Mouse (Mus musculus): Measurements from ENCODE around the gene Klhl23. TPM values are rescaled to one million over a fixed set of nuclear protein-coding genes. Genes with fewer than 3 reads are reported as not detected.
"Not testable (repeated sequence)": the region's sequence is repeated elsewhere in the genome, so short reads cannot be mapped to it uniquely, and the experiment has no call there.

Gene Klhl23
- polyA plus RNA-seq, 1 experiment from 2014 or later: 20.2 TPM

GRCm38 (mm10) chr2:69810169-69810568, 11.6 kb upstream of the Klhl23 start:
- Histone ChIP-seq H3K27me3 (no peaks in the 10 kb centered on the region), H3K4me3 (replicated peaks) (no peak overlapping the region), H3K9me3 (replicated peaks) (no peaks in the 10 kb centered on the region), H3K4me1 (replicated peaks) (peaks cover 22% of the 10 kb centered on the region), H3K36me3 (no peaks in the 10 kb centered on the region), H3K27ac (no peak overlapping the region), H3K4me2 (no peak overlapping the region), H3K9ac (no peak overlapping the region)
- 62% methylated on average over 15 of the region's 15 CpGs for WGBS (ENCODE audit: insufficient replicate concordance)
- no peak for DNase-seq
- no peak for ATAC-seq (ENCODE audit: low read depth)

GRCm38 (mm10) chr2:69811349-69811748, 10.4 kb upstream of the Klhl23 start:
- H3K4me3 ChIP-seq (replicated peaks); H3K27ac ChIP-seq; H3K27me3 ChIP-seq; DNase-seq; H3K9me3 ChIP-seq (replicated peaks); H3K36me3 ChIP-seq; H3K9ac ChIP-seq; H3K4me2 ChIP-seq: not testable (repeated sequence)
- peaks cover 33% of the 10 kb centered on the region for H3K4me1 ChIP-seq (replicated peaks)
- 0 out of 2 replicates have a peak, but pooled peaks have one; percentile 29 for ATAC-seq (ENCODE audit: low read depth)
- WGBS (ENCODE audit: insufficient replicate concordance): 31% methylated on average over 7 of the region's 7 CpGs

GRCm38 (mm10) chr2:69816575-69816974, 5.2 kb upstream of the Klhl23 start:
- Histone ChIP-seq H3K27me3 (no peaks in the 10 kb centered on the region), H3K9ac (no peak overlapping the region), H3K4me2 (no peak overlapping the region), H3K36me3 (no peaks in the 10 kb centered on the region), H3K9me3 (replicated peaks) (no peaks in the 10 kb centered on the region), H3K4me1 (replicated peaks) (peaks cover 68% of the 10 kb centered on the region), H3K4me3 (replicated peaks) (no peak overlapping the region), H3K27ac (peak overlapping the region; percentile 47; the same call in 1 of the 2 replicates)
- 11% methylated on average over 5 of the region's 5 CpGs for WGBS (ENCODE audit: insufficient replicate concordance)
- DNase-seq (no peak), ATAC-seq (ENCODE audit: low read depth) (peak; percentile 85)

GRCm38 (mm10) chr2:69818350-69819085, 3.2 kb upstream of the Klhl23 start:
- H3K4me1 ChIP-seq (replicated peaks): peaks cover 74% of the 10 kb centered on the region

GRCm38 (mm10) chr2:69820201-69820600, 1.5 kb upstream of the Klhl23 start:
- no peaks in the 10 kb centered on the region for H3K9me3 ChIP-seq (replicated peaks)
- no peak overlapping the region for H3K4me3 ChIP-seq (replicated peaks)
- WGBS (ENCODE audit: insufficient replicate concordance): 45% methylated on average over 1 of the region's 1 CpGs
- ATAC-seq (ENCODE audit: low read depth) (no peak), DNase-seq (no peak)
- peaks cover 13% of the 10 kb centered on the region for H3K36me3 ChIP-seq
- peak overlapping the region; percentile 73 for H3K27ac ChIP-seq
- H3K27me3 ChIP-seq: no peaks in the 10 kb centered on the region
- H3K4me1 ChIP-seq (replicated peaks): peaks cover 84% of the 10 kb centered on the region
- no peak overlapping the region for H3K9ac ChIP-seq
- no peak overlapping the region for H3K4me2 ChIP-seq

More at GRCm38 (mm10) chr2:69818350-69819085, 3.2 kb upstream of the Klhl23 start:
- H3K36me3 ChIP-seq: no peaks in the 10 kb centered on the region
- peak; percentile 54 for DNase-seq
- H3K9me3 ChIP-seq (replicated peaks): no peaks in the 10 kb centered on the region
- peak overlapping the region; percentile 85 for H3K27ac ChIP-seq
- no peak overlapping the region for H3K4me3 ChIP-seq (replicated peaks)
- H3K27me3 ChIP-seq: no peaks in the 10 kb centered on the region
- ATAC-seq (ENCODE audit: low read depth): peak; percentile 61
- 36% methylated on average over 9 of the region's 9 CpGs for WGBS (ENCODE audit: insufficient replicate concordance)
- peak overlapping the region; percentile 50 for H3K4me2 ChIP-seq
- peak overlapping the region; percentile 12; the same call in 1 of the 2 replicates for H3K9ac ChIP-seq

- Histone ChIP-seq H3K27ac (peak overlapping the region; percentile 92), H3K36me3 (peaks cover 29% of the 10 kb centered on the region), H3K9me3 (replicated peaks) (no peaks in the 10 kb centered on the region), H3K4me3 (replicated peaks) (peak overlapping the region; percentile 95), H3K9ac (peak overlapping the region; percentile 98), H3K27me3 (no peaks in the 10 kb centered on the region), H3K4me2 (peak overlapping the region; percentile 95), H3K4me1 (replicated peaks) (peaks cover 73% of the 10 kb centered on the region)
- under 1% methylated on average over 80 of the region's 80 CpGs for WGBS (ENCODE audit: insufficient replicate concordance)
- DNase-seq (no peak), ATAC-seq (ENCODE audit: low read depth) (peak; percentile 39)
These were observed 801 bp downstream of the Klhl23 start for GRCm38 (mm10) chr2:69822361-69823128.

- H3K9ac ChIP-seq: peak overlapping the region; percentile 98
- peak overlapping the region; percentile 92 for H3K27ac ChIP-seq
- peak; percentile 78 for ATAC-seq (ENCODE audit: low read depth)
- peaks cover 70% of the 10 kb centered on the region for H3K4me1 ChIP-seq (replicated peaks)
- no peaks in the 10 kb centered on the region for H3K9me3 ChIP-seq (replicated peaks)
- peak overlapping the region; percentile 95 for H3K4me2 ChIP-seq
- WGBS (ENCODE audit: insufficient replicate concordance): 2% methylated on average over 45 of the region's 45 CpGs
- peaks cover 29% of the 10 kb centered on the region for H3K36me3 ChIP-seq
- peak overlapping the region; percentile 95 for H3K4me3 ChIP-seq (replicated peaks)
- DNase-seq: no peak
- H3K27me3 ChIP-seq: no peaks in the 10 kb centered on the region
These were observed 1.5 kb downstream of the Klhl23 start for GRCm38 (mm10) chr2:69823129-69823677.

- ATAC-seq (ENCODE audit: low read depth) (no peak), DNase-seq (no peak)
- WGBS (ENCODE audit: insufficient replicate concordance): 87% methylated on average over 10 of the region's 10 CpGs
- no peak overlapping the region for H3K27ac ChIP-seq
- H3K36me3 ChIP-seq: peaks cover 47% of the 10 kb centered on the region
- no peak overlapping the region for H3K9ac ChIP-seq
- no peak overlapping the region for H3K4me3 ChIP-seq (replicated peaks)
- no peaks in the 10 kb centered on the region for H3K27me3 ChIP-seq
- peaks cover 70% of the 10 kb centered on the region for H3K4me1 ChIP-seq (replicated peaks)
- H3K4me2 ChIP-seq: no peak overlapping the region
- H3K9me3 ChIP-seq (replicated peaks): no peaks in the 10 kb centered on the region
These were observed 4.2 kb downstream of the Klhl23 start for GRCm38 (mm10) chr2:69825898-69826297.

- Histone ChIP-seq H3K9me3 (replicated peaks) (no peaks in the 10 kb centered on the region), H3K27me3 (no peaks in the 10 kb centered on the region), H3K4me2 (no peak overlapping the region), H3K9ac (no peak overlapping the region), H3K36me3 (peaks cover 52% of the 10 kb centered on the region), H3K4me1 (replicated peaks) (peaks cover 66% of the 10 kb centered on the region), H3K4me3 (replicated peaks) (no peak overlapping the region), H3K27ac (no peak overlapping the region)
- DNase-seq (no peak), ATAC-seq (ENCODE audit: low read depth) (no peak)
- WGBS (ENCODE audit: insufficient replicate concordance): 90% methylated on average over 2 of the region's 2 CpGs
These were observed 4.6 kb downstream of the Klhl23 start for GRCm38 (mm10) chr2:69826380-69826779.

GRCm38 (mm10) chr2:69828031-69828430, 6.3 kb downstream of the Klhl23 start:
- Histone ChIP-seq H3K4me1 (replicated peaks) (peaks cover 56% of the 10 kb centered on the region), H3K27me3 (no peaks in the 10 kb centered on the region), H3K36me3 (peaks cover 63% of the 10 kb centered on the region), H3K27ac (no peak overlapping the region), H3K9me3 (replicated peaks) (no peaks in the 10 kb centered on the region), H3K9ac (no peak overlapping the region), H3K4me3 (replicated peaks) (no peak overlapping the region), H3K4me2 (no peak overlapping the region)
- WGBS (ENCODE audit: insufficient replicate concordance): 58% methylated on average over 7 of the region's 7 CpGs
- ATAC-seq (ENCODE audit: low read depth) (no peak), DNase-seq (no peak)

GRCm38 (mm10) chr2:69829680-69830079, 7.9 kb downstream of the Klhl23 start:
- Histone ChIP-seq H3K9ac (no peak overlapping the region), H3K4me1 (replicated peaks) (peaks cover 44% of the 10 kb centered on the region), H3K27ac (peak overlapping the region; percentile 8; the same call in 1 of the 2 replicates), H3K9me3 (replicated peaks) (no peaks in the 10 kb centered on the region), H3K36me3 (peaks cover 69% of the 10 kb centered on the region), H3K4me2 (no peak overlapping the region), H3K4me3 (replicated peaks) (no peak overlapping the region), H3K27me3 (no peaks in the 10 kb centered on the region)
- 30% methylated on average over 2 of the region's 2 CpGs for WGBS (ENCODE audit: insufficient replicate concordance)
- ATAC-seq (ENCODE audit: low read depth) (peak; percentile 85), DNase-seq (no peak)
